Mouse (Mus musculus) olfactory bulb, adult 2 months (tissue): ENCODE results near the gene Duox2.

Source experiments
- CTCF ChIP-seq: fragments of 200-500 bp; IDR thresholded peaks from 2 replicates; pipeline ENCODE4 v1.5.1; 2012; ENCODE audit warnings: low read depth, mild to moderate bottlenecking, low read length, moderate library complexity; ENCODE audit not compliant: insufficient read depth
- POLR2A ChIP-seq: fragments of 200-500 bp; IDR thresholded peaks from 2 replicates; pipeline ENCODE4 v1.6.1; 2012; ENCODE audit warnings: mild to moderate bottlenecking, low read depth, low read length, moderate library complexity; ENCODE audit not compliant: insufficient read depth

GRCm38 (mm10) chr2:122298096-122298499 is at the start of gene Duox2:
- TF ChIP-seq POLR2A = no peak
- no peak for TF ChIP-seq CTCF
